Mouse (Mus musculus) common myeloid progenitor, adult 5-6 weeks (primary cell): ENCODE results near the gene Kif9. TPM values are rescaled to one million over a fixed set of nuclear protein-coding genes. Genes with fewer than 3 reads are reported as not detected.

Experiments used
- ATAC-seq: replicated peaks from 2 replicates; pipeline ENCODE4 v1.8.0; 2016; ENCODE audit warnings: low read depth, mild to moderate bottlenecking, moderate TSS enrichment, inconsistent platforms; ENCODE audit not compliant: poor library complexity, severe bottlenecking
- total RNA-seq: library from RNA; stranded (forward); fragments of 200-1000, 187-1606 nt; gene quantifications from 2 replicates; pipeline ENCODE4 v1.2.3, GENCODE M21; 2017

The Kif9 gene
- total RNA-seq, 1 experiment from 2014 or later: 2.1 TPM

DNA sequence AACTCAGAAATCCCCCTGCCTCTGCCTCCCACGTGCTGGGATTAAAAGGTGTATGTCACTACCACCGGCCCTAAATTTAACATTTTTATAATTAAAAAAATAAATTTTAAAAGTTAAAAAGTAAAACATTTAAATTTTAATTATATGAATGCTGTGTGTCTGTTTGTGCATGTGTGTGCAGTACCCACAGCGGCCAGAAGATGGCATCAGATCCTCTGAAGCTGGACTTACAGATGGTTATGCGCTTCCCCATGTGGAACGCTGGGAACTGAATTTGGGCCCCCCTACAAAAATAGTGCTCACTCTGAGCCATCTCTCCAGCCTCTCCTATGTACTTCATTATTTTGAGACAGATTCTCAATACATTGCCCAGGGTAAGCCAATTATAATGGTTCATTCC lies 14.2 kb downstream of the Kif9 start:
- no peak for ATAC-seq

DNA sequence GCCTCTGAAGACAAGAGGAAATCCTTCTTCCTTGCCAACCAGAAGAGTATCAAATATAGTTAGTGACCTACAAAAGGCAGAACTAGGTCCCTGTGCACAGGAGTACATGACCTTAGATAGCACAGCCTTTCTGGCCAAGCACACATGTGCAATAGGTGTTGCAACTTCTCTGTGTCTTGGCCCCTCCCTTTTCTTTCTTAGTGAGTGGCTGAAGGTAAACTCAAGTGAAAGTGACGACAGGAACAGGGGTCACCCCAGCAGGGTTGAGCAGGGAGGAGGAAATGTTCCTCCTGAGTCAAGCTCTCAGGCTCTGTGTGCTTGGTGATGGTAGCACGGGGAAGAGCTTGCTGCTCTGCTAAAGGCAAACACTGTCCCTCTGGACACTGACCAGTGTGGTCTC lies 49.0 kb downstream of the Kif9 start:
- ATAC-seq: peak; percentile 51

DNA sequence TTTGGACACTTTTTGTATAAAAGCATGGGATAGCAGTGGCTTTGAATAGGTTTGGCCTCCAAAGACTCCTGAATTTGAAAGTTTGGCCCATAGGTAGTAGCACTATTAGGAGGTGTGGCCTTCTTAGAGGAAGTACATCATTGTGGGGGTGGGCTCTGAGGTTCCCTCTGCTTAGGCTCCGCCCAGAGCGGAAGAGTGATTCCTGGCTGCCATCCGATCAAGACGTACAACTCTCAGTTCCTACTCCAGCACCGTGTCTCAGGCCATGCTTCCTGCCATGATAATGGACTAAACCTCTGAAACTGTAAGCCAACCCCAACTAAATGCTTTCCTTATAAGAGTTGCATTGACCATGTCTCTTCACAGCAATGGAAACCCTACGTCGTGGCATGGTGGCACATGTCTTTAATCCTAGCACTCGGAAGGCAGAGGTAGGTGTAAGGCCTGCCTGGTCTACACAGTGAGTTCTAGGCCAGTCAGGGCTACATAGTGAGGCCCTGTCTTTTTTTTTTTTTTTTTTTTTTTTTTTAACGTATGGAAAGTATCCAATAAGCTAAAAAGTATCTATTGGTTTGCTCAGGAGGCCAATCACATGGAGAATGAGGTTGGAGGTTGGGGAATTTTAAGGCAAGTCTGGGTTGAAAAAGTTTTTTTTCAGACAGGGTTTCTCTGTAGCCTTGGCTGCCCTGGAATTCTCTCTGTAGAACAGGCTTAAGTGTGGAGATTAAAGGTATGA lies 52.4 kb downstream of the Kif9 start:
- no peak for ATAC-seq

DNA sequence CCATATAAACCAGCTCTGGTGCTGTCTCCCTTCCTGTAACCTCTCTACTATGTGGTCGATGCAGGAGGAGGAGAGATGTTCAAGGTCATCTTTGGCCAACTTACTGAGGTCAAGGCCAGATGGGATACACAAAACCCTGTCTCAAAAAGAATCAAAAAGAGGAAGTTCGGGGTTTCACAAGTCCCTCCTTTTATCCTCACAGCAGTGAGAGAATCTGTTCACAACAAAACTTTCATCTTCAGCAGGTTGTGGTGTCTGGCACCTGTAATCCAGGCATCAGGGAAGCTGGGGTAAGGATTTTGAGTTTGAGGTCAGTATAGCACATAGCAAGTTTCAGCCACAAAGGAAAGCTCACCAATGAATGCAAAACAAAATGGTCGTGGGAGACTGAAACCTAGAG lies 53.9 kb downstream of the Kif9 start:
- 0 out of 2 replicates have a peak, but pooled peaks have one; percentile 2 for ATAC-seq

DNA sequence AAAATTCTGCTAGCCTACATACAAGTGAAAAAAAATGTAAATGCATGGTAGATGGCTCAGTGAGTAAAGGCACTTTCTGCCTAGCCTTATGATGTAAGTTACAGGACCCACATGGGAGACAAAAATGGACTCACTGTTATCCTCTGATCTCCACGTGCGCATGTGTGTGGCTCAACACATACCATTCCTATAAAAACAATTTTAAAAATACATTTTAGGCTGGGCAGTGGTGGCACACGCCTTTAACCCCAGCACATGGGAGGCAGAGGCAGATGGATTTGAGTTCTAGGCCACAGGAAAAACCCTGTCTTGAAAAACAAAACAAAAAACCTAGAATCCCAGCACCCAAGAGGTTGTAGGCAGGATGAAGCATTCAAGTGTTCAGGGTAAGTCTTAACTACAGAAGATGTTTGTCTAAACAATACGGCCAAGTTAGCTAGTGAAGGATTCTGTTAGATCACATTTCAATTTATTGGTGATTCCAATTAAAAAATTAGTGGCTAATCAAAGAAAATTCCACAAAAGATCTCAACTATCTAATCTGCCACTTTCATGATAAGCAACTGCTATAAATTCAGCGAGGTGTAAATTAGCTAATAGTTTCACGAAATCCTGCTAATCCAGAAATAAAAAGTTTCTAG lies 54.5 kb downstream of the Kif9 start:
- ATAC-seq: no peak

DNA sequence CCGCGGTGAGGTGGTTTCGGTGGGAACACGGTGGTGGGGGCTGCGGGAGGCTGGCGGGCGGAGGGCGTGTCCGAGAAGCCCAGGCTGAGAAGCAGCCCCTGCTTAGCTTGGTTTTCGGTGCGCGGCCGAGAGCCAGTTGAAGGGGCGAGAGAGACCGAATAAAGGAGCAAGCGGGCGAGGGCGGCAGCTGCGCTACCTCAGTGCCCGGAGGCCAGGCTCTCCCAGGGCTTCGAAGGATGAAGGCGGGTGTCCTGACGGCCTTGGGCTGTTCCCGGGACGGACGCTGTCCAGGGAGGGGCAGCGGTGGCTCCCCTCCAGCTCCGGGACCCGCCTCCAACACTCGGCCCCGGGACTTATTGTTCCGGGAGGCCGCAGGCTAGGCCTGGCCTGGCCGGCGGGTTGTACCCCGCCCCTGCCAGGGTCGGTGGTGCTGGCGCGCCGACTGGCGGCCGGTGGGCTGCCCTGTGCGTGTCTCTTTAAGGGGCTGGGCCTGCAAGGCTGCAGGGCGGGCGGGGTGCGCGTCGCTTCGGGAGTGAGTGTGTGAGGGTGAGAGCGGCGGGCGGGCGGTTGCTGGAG lies 55.2 kb downstream of the Kif9 start:
- peak; percentile 88 for ATAC-seq

DNA sequence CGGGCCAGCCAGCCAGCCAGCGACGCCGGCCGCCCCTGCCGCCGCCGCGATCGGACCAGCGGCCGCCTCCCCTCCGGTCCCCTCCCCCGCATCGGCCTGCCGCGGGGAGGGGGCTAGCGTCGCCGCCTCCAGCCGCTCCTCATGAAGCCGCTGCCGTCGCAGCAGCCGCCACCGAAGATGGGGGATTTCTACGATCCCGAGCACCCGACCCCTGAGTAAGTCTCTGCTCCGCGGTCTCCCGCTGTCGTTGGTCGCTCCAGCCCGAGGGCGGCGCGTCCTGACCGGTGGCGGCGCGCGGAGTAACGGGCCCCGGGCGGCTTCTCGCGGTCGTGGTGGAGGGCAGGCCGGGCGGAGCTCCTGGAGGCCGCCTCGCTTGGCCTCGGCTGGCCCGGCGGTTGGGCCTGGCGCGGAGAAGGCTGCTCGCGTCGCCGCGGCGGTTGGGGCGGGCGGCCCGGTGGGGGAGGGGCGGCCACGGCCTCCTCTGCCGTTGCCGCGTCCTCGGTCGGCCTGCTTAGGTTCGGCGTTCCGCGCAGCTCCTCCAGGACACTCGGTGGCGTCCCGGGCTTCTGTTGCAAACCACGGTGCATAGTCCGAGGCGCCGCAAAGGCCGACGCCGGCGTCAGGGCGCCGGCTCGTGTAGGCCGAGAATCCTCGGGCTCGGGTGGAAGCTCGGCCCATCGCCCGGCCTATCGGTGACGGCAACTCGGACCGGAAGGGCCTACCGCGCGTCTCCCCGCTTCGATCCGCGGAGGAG lies 56.0 kb downstream of the Kif9 start, which contains the start of gene Setd2:
Gene Setd2, plus strand, starts transcription at position 60 of the 754 bp plus-strand sequence.
- peak; percentile 3; the same call in 1 of the 2 replicates for ATAC-seq

DNA sequence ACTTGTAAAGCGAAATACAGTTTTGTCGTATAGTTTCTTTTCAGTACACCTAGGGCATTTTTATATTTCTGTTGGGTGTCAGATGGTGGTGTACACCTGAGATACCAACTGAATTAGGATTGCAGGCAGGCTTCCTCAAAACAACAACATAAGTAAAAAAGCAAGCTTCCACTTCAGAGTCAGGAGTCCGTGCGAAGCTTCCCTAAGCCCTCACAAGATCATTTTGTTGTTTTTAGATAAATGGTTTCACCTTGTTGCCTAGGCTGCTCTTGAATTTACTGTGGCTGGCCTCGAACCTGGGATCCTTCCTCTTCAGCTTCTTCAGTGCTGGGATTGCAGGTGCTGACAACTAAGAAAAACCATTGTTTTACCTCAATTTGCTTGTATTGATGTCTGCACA lies 56.9 kb downstream of the Kif9 start:
- no peak for ATAC-seq

DNA sequence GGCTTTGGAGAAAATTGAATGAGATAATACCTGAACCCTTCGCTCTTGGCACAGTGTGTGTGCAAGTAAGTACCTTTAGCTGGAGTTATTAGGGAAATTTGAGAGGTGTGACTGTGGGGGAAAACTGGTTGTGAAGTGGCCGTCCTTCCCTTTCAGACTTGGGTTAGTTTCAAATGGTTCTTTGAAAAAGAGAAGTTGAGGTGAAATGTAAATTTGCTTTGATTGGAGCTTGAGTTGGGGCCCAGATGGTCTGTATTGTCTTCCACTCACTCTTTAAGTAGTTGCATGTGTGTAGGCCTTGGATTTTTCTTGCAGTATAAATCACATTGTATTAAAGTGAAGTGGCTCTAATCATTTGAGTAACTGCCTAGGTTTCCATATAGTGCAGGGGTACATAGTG lies 58.4 kb downstream of the Kif9 start:
- no peak for ATAC-seq

DNA sequence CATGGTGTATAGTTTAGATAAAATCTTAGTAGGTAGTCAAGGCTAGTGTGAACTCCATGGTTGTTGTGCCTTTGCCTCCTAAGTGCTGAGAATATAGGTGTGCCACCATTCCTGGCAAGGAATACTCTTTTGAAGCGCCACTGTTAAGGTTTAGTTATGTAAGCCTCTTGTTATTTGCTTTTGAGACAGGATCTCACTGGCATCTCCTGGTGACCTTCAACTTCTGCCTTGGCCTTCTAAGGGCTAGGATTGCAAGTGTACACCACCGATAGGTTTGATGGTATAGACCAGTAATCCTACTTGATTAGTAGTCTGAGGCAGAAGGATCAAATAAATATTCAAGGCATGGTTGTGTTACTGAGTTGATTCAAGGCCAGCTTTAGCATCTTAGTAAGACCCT lies 59.9 kb downstream of the Kif9 start:
- ATAC-seq: no peak

DNA sequence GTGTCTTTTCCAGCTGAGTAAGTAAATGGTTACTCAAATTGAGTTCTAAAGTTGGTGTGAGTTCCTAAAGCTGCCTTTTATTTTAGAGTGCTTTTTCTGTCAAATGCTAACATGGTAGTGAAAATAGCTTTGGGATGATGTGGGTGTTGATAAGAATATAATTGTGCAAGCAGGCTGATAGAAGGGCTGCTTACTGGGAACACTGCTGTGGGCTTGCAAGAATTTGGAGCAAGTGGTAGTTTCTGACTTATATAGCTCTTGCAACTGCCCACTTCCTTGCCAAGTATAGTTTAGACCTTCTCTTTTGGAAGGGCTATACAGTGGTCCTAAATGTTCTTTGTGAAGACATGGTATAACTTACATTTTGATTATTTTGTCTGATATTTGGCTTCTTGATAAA lies 61.8 kb downstream of the Kif9 start:
- no peak for ATAC-seq

DNA sequence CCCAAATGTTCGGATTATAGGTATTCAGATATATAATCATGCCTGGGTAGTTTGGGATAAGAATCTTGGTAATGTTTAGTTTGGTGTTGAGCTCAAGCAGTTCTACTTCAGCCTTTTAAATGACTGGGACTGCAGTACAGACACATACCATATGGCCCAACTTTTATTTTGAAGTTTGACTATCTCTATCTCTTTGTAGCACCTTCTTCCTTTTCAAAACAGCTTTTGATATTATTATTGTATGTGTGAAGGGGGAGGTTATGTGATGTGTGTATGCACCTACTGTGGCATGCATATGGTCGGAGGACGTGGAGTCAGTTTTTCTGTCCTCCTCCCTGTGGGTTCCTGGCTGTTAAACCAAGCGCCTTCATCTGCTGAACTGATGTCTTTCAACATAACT lies 65.2 kb downstream of the Kif9 start:
- peak; percentile 43; the same call in 1 of the 2 replicates for ATAC-seq

DNA sequence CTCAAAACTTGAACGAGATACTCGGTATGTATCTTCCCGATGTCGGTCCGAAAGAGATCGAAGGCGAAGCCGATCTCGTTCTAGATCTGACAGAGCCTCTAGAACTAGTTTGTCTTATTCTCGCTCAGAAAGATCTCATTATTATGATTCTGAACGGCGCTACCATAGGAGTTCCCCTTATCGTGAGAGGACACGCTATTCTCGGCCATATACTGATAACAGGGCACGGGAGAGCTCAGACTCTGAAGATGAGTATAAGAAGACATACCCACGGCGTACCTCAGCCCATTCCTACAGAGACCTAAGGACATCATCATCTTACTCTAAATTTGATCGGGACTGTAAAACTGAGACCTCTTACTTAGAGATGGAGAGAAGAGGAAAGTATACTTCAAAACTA lies 71.5 kb downstream of the Kif9 start:
- ATAC-seq: no peak

DNA sequence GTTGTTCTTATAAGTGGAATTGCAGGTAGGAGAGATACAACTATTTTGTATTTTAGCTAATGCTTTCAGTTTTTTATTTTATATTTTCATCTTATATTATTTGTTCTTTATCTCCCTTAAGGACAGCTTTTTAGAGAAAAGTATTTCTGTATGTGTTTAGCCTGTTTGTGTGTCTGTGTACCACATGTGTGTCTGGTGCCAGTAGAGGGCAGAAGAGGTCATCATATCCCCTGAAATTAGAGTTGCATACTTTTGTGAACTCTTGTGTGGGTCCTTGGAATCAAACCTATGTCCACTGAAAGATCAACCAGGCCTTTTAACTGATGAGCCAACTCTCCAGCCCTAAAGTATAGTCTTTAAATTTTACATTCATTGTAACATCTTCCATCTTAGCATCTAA lies 91.6 kb downstream of the Kif9 start:
- no peak for ATAC-seq

Other genes with a start within 250 kb of the Kif9 start
- gene Cspg5, start 233.2 kb upstream of the Kif9 start, total RNA-seq: 0.58 and 1.6 TPM in 2 replicates
- gene Elp6, start 171.8 kb upstream of the Kif9 start, total RNA-seq: 3.8 and 6.4 TPM in 2 replicates
- 23.6 and 27.4 TPM in 2 replicates for gene Scap, start 143.7 kb upstream of the Kif9 start, total RNA-seq
- gene Ptpn23, start 68.7 kb upstream of the Kif9 start, total RNA-seq: 3.7 TPM in 2 replicates
- gene Ngp, start 57.2 kb upstream of the Kif9 start, total RNA-seq: 114 and 131 TPM in 2 replicates
- 8.7 and 10.1 TPM in 2 replicates for gene Klhl18, start 264 bp upstream of the Kif9 start, total RNA-seq
- 181 and 254 TPM in 2 replicates for gene Setd2, start 55.6 kb downstream of the Kif9 start, total RNA-seq
- 2.1 and 5.8 TPM in 2 replicates for gene Nradd, start 147.5 kb downstream of the Kif9 start, total RNA-seq
- 8.6 and 19.5 TPM in 2 replicates for gene Nbeal2, start 177.2 kb downstream of the Kif9 start, total RNA-seq
- 88.7 and 112 TPM in 2 replicates for gene Ccdc12, start 179.5 kb downstream of the Kif9 start, total RNA-seq